Mouse (Mus musculus): Measurements from ENCODE around the gene Usp40.

Usp40 gene

GRCm38 (mm10) chr1:87958931-87959330, 49.4 kb downstream of the Usp40 start:
- in situ Hi-C loops (cut with MboI; ENCODE audit: low pct_unique_long_range_greater_than_20kb in 1 of 2, low sequenced_read_pairs in 2 of 2, unreplicated experiment in 1 of 2), result loop anchor here in 1 of 2 experiments (10.0 kb wide), 1 partner anchor 134 kb away; no protein-coding TSS in a partner anchor

- in situ Hi-C loops (cut with MboI; ENCODE audit: low pct_unique_long_range_greater_than_20kb in 1 of 2, low sequenced_read_pairs in 2 of 2, unreplicated experiment in 1 of 2), result loop anchor here in 1 of 2 experiments (10.0 kb wide), 1 partner anchor 128 kb away; no protein-coding TSS in a partner anchor
Observed at GRCm38 (mm10) chr1:87953073-87953472, 55.3 kb downstream of the Usp40 start.

- in situ Hi-C loops (cut with MboI; ENCODE audit: low pct_unique_long_range_greater_than_20kb in 1 of 2, low sequenced_read_pairs in 2 of 2, unreplicated experiment in 1 of 2), result loop anchor here in 1 of 2 experiments (10.0 kb wide), 1 partner anchor 127 kb away; no protein-coding TSS in a partner anchor
Observed at GRCm38 (mm10) chr1:87951641-87952040, 56.7 kb downstream of the Usp40 start.

GRCm38 (mm10) chr1:87947681-87948091, 60.7 kb downstream of the Usp40 start:
- in situ Hi-C loops (cut with MboI; ENCODE audit: low pct_unique_long_range_greater_than_20kb in 1 of 2, low sequenced_read_pairs in 2 of 2, unreplicated experiment in 1 of 2), result no loop called here

- in situ Hi-C loops (cut with MboI; ENCODE audit: low pct_unique_long_range_greater_than_20kb in 1 of 2, low sequenced_read_pairs in 2 of 2, unreplicated experiment in 1 of 2), result no loop called here
Observed at GRCm38 (mm10) chr1:87941765-87942164, 66.6 kb downstream of the Usp40 start.

GRCm38 (mm10) chr1:87936516-87936915, 71.8 kb downstream of the Usp40 start:
- in situ Hi-C loops (cut with MboI; ENCODE audit: low pct_unique_long_range_greater_than_20kb in 1 of 2, low sequenced_read_pairs in 2 of 2, unreplicated experiment in 1 of 2), result no loop called here

- in situ Hi-C loops (cut with MboI; ENCODE audit: low pct_unique_long_range_greater_than_20kb in 1 of 2, low sequenced_read_pairs in 2 of 2, unreplicated experiment in 1 of 2), result no loop called here
Observed at GRCm38 (mm10) chr1:87936075-87936474, 72.3 kb downstream of the Usp40 start.

- in situ Hi-C loops (cut with MboI; ENCODE audit: low pct_unique_long_range_greater_than_20kb in 1 of 2, low sequenced_read_pairs in 2 of 2, unreplicated experiment in 1 of 2), result no loop called here
Observed at GRCm38 (mm10) chr1:87935546-87935945, 72.8 kb downstream of the Usp40 start.

GRCm38 (mm10) chr1:87935095-87935494, 73.3 kb downstream of the Usp40 start:
- in situ Hi-C loops (cut with MboI; ENCODE audit: low pct_unique_long_range_greater_than_20kb in 1 of 2, low sequenced_read_pairs in 2 of 2, unreplicated experiment in 1 of 2), result no loop called here

GRCm38 (mm10) chr1:87933051-87933450, 75.3 kb downstream of the Usp40 start:
- in situ Hi-C loops (cut with MboI; ENCODE audit: low pct_unique_long_range_greater_than_20kb in 1 of 2, low sequenced_read_pairs in 2 of 2, unreplicated experiment in 1 of 2), result no loop called here

GRCm38 (mm10) chr1:87929730-87930129, 78.6 kb downstream of the Usp40 start:
- in situ Hi-C loops (cut with MboI; ENCODE audit: low pct_unique_long_range_greater_than_20kb in 1 of 2, low sequenced_read_pairs in 2 of 2, unreplicated experiment in 1 of 2), result no loop called here

- in situ Hi-C loops (cut with MboI; ENCODE audit: low pct_unique_long_range_greater_than_20kb in 1 of 2, low sequenced_read_pairs in 2 of 2, unreplicated experiment in 1 of 2), result no loop called here
Observed at GRCm38 (mm10) chr1:87924888-87925287, 83.5 kb downstream of the Usp40 start.

- in situ Hi-C loops (cut with MboI; ENCODE audit: low pct_unique_long_range_greater_than_20kb in 1 of 2, low sequenced_read_pairs in 2 of 2, unreplicated experiment in 1 of 2), result no loop called here
Observed at GRCm38 (mm10) chr1:87922666-87923065, 85.7 kb downstream of the Usp40 start.

GRCm38 (mm10) chr1:87920056-87920614, 88.2 kb downstream of the Usp40 start:
- in situ Hi-C loops (cut with MboI; ENCODE audit: low pct_unique_long_range_greater_than_20kb in 1 of 2, low sequenced_read_pairs in 2 of 2, unreplicated experiment in 1 of 2), result no loop called here

GRCm38 (mm10) chr1:87918061-87918460, 90.3 kb downstream of the Usp40 start:
- in situ Hi-C loops (cut with MboI; ENCODE audit: low pct_unique_long_range_greater_than_20kb in 1 of 2, low sequenced_read_pairs in 2 of 2, unreplicated experiment in 1 of 2), result no loop called here

- in situ Hi-C loops (cut with MboI; ENCODE audit: low pct_unique_long_range_greater_than_20kb in 1 of 2, low sequenced_read_pairs in 2 of 2, unreplicated experiment in 1 of 2), result no loop called here
Observed at GRCm38 (mm10) chr1:87917361-87917760, 91.0 kb downstream of the Usp40 start.

- in situ Hi-C loops (cut with MboI; ENCODE audit: low pct_unique_long_range_greater_than_20kb in 1 of 2, low sequenced_read_pairs in 2 of 2, unreplicated experiment in 1 of 2), result no loop called here
Observed at GRCm38 (mm10) chr1:87913356-87913755, 95.0 kb downstream of the Usp40 start.

GRCm38 (mm10) chr1:87910428-87910827, 97.9 kb downstream of the Usp40 start:
- in situ Hi-C loops (cut with MboI; ENCODE audit: low pct_unique_long_range_greater_than_20kb in 1 of 2, low sequenced_read_pairs in 2 of 2, unreplicated experiment in 1 of 2), result no loop called here

GRCm38 (mm10) chr1:87909565-87909964, 98.8 kb downstream of the Usp40 start:
- in situ Hi-C loops (cut with MboI; ENCODE audit: low pct_unique_long_range_greater_than_20kb in 1 of 2, low sequenced_read_pairs in 2 of 2, unreplicated experiment in 1 of 2), result no loop called here

- in situ Hi-C loops (cut with MboI; ENCODE audit: low pct_unique_long_range_greater_than_20kb in 1 of 2, low sequenced_read_pairs in 2 of 2, unreplicated experiment in 1 of 2), result no loop called here
Observed at GRCm38 (mm10) chr1:87908736-87909135, 99.6 kb downstream of the Usp40 start.

All from mouse embryonic stem cell (cell line).